In the genomic region with DNA sequence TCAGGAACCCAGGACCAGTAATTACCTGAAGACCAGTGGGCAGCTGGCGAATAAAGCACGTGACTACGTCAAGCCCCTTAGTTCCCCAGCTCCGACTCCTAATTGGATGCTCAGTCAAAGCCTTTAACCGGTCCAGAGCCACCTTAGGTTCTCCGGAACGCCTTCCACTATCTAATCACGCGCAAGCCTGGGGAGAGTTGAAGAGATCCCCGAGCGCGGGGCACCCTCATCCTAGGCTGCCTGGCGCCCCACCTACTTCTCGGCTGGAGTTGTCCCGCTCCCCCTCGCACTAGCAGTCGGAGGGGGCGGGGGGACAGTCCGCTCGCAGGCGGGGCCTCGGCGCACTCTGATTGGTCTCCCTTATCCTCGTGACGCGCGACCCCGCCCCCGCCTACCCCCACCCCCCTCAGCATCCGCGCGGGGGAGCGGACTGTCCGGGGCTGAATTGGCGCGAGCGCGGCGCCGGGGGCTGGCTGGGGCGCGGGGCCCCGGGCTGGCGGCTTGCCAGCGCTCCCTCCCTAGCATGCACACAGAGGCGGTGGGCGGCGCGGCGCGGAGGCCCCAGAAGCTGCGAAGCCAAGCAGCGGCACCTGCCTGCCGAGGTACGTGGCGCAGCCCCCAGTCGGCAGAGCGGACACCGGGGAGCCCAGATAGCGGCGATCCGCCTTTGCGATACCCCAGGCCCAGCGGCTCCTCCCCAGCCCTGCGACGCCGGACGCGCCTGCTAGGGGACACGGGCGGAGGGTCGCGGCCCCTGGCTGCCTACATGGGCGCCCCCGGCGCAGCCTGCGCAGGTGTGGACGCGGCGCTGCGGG, we compare ENCODE assay signal across 8 mouse cellular contexts. TPM values are rescaled to one million over a fixed set of nuclear protein-coding genes. Genes with fewer than 3 reads are reported as not detected.
DNase-seq lines count a peak whose midpoint lies in the region; ATAC-seq and TF ChIP-seq lines count a peak whose summit lies in the region.

A gene (plus strand): TSS at position 412 of the 815 bp plus-strand sequence.

- peak within 1 kb of the TSS; percentile 81 for H3K9ac ChIP-seq in embryonic facial prominence, embryonic 14.5 days (ENCODE audit: low read depth, low read length)
- H3K9ac ChIP-seq in kidney, embryonic 14.5 days (ENCODE audit: low read depth, low read length) = peak within 1 kb of the TSS; percentile 81
- H3K9ac ChIP-seq in limb, embryonic 15.5 days = peak within 1 kb of the TSS; percentile 60
- peak within 1 kb of the TSS; percentile 84 for H3K9ac ChIP-seq in midbrain, postnatal 0 days (replicated peaks; ENCODE audit: low read length, poor library complexity, severe bottlenecking)

- H3K4me3 ChIP-seq in bone marrow, adult 2 months (replicated peaks; ENCODE audit: control insufficient read depth, low read depth, low read length) = peak within 1 kb of the TSS; percentile 65
- H3K4me3 ChIP-seq in embryonic facial prominence, embryonic 14.5 days (ENCODE audit: low read depth, low read length) = peak within 1 kb of the TSS; percentile 81
- peak within 1 kb of the TSS; percentile 64 for H3K4me3 ChIP-seq in kidney, embryonic 14.5 days (ENCODE audit: low read length)
- peak within 1 kb of the TSS; percentile 78 for H3K4me3 ChIP-seq in limb, embryonic 15.5 days
- peak within 1 kb of the TSS; percentile 91 for H3K4me3 ChIP-seq in midbrain, postnatal 0 days (ENCODE audit: low read depth, low read length)

- peak; percentile 85 for DNase-seq in A20 (ENCODE audit: low read depth, low spot score)
- DNase-seq in embryonic facial prominence, embryonic 14.5 days (ENCODE audit: low spot score) = peak; percentile 96
- DNase-seq in heart, adult 9 months (ENCODE audit: low spot score in 2 of 2) = peak; percentile 88 to 90
- DNase-seq in midbrain, postnatal 0 days (ENCODE audit: low spot score) = peak; percentile 91
- peak; percentile 89 to 95 for DNase-seq in spleen, postnatal 10 days (ENCODE audit: low spot score in 2 of 2)

- TF ChIP-seq POLR2A in bone marrow, adult 2 months (IDR thresholded peaks at IDR 0.05; ENCODE audit: borderline replicate concordance, control insufficient read depth, low read depth, low read length) = peak; percentile 60; the same call in 1 of the 2 replicates

- H3K9me3 ChIP-seq in embryonic facial prominence, embryonic 14.5 days (ENCODE audit: control insufficient read depth, low read length) = no peaks in the 10 kb centered on the region
- H3K9me3 ChIP-seq in kidney, embryonic 14.5 days (ENCODE audit: control insufficient read depth, low read length) = no peaks in the 10 kb centered on the region
- no peaks in the 10 kb centered on the region for H3K9me3 ChIP-seq in limb, embryonic 15.5 days
- no peaks in the 10 kb centered on the region for H3K9me3 ChIP-seq in midbrain, postnatal 0 days (ENCODE audit: low read length)

- 0 out of 2 replicates have a peak, but pooled peaks have one; percentile 2 for TF ChIP-seq CTCF in bone marrow, adult 2 months (IDR thresholded peaks at IDR 0.05; ENCODE audit: control insufficient read depth, insufficient read depth, low read length)
- TF ChIP-seq CTCF in midbrain, postnatal 0 days (IDR thresholded peaks at IDR 0.05) = peak; percentile 49

- no peaks in the 10 kb centered on the region for H3K36me3 ChIP-seq in embryonic facial prominence, embryonic 14.5 days (ENCODE audit: control insufficient read depth, insufficient read depth, low read length)
- no peaks in the 10 kb centered on the region for H3K36me3 ChIP-seq in kidney, embryonic 14.5 days (ENCODE audit: control insufficient read depth, insufficient read depth, low read length)
- no peaks in the 10 kb centered on the region for H3K36me3 ChIP-seq in limb, embryonic 15.5 days
- no peaks in the 10 kb centered on the region for H3K36me3 ChIP-seq in midbrain, postnatal 0 days (ENCODE audit: insufficient read depth, low read length)

- peaks cover 1% of the 10 kb centered on the region; the same call in 1 of the 2 replicates for H3K4me1 ChIP-seq in bone marrow, adult 2 months (ENCODE audit: control insufficient read depth, insufficient read depth, low read length)
- H3K4me1 ChIP-seq in embryonic facial prominence, embryonic 14.5 days (ENCODE audit: control insufficient read depth, insufficient read depth, low read length) = peaks cover 16% of the 10 kb centered on the region; the same call in 1 of the 2 replicates
- H3K4me1 ChIP-seq in kidney, embryonic 14.5 days (ENCODE audit: control insufficient read depth, insufficient read depth, low read length) = peaks cover 36% of the 10 kb centered on the region
- peaks cover 27% of the 10 kb centered on the region; the same call in 1 of the 2 replicates for H3K4me1 ChIP-seq in limb, embryonic 15.5 days
- peaks cover 8% of the 10 kb centered on the region; the same call in 1 of the 2 replicates for H3K4me1 ChIP-seq in midbrain, postnatal 0 days (ENCODE audit: insufficient read depth, low read length)

- peak within 1 kb of the TSS; percentile 95 for H3K4me2 ChIP-seq in embryonic facial prominence, embryonic 14.5 days (ENCODE audit: low read depth, low read length)
- peak within 1 kb of the TSS; percentile 85 for H3K4me2 ChIP-seq in kidney, embryonic 14.5 days (replicated peaks; ENCODE audit: low read depth, low read length)
- H3K4me2 ChIP-seq in limb, embryonic 15.5 days = peak within 1 kb of the TSS; percentile 99
- peak within 1 kb of the TSS; percentile 78 for H3K4me2 ChIP-seq in midbrain, postnatal 0 days (ENCODE audit: low read depth, low read length, poor library complexity, severe bottlenecking)

- H3K27me3 ChIP-seq in embryonic facial prominence, embryonic 14.5 days (replicated peaks; ENCODE audit: control insufficient read depth, insufficient read depth, low read length) = no peaks in the 10 kb centered on the region
- H3K27me3 ChIP-seq in kidney, embryonic 14.5 days (ENCODE audit: control insufficient read depth, insufficient read depth, low read length) = no peaks in the 10 kb centered on the region
- no peaks in the 10 kb centered on the region for H3K27me3 ChIP-seq in limb, embryonic 15.5 days
- H3K27me3 ChIP-seq in midbrain, postnatal 0 days (ENCODE audit: insufficient read depth, low read length) = no peaks in the 10 kb centered on the region

- ATAC-seq in embryonic facial prominence, embryonic 14.5 days (ENCODE audit: low read depth) = peak; percentile 96
- peak; percentile 97 for ATAC-seq in kidney, embryonic 14.5 days (ENCODE audit: low FRiP score, low TSS enrichment)
- peak; percentile 97 for ATAC-seq in limb, embryonic 15.5 days (ENCODE audit: insufficient number of reproducible peaks, low FRiP score, low TSS enrichment, low read depth)
- ATAC-seq in midbrain, postnatal 0 days (ENCODE audit: low FRiP score) = peak; percentile 97

- WGBS in bone marrow, adult 2 months = under 1% methylated on average over 78 of the region's 81 CpGs
- 0% methylated on average over 25 of the region's 81 CpGs for WGBS in embryonic facial prominence, embryonic 14.5 days
- 1% methylated on average over 79 of the region's 81 CpGs for WGBS in kidney, embryonic 14.5 days
- under 1% methylated on average over 72 of the region's 81 CpGs for WGBS in limb, embryonic 15.5 days
- under 1% methylated on average over 61 of the region's 81 CpGs for WGBS in midbrain, postnatal 0 days

- H3K27ac ChIP-seq in bone marrow, adult 2 months (ENCODE audit: control insufficient read depth, insufficient read depth, low read depth, low read length, poor library complexity) = peak within 1 kb of the TSS; percentile 90
- peak within 1 kb of the TSS; percentile 67 for H3K27ac ChIP-seq in embryonic facial prominence, embryonic 14.5 days (replicated peaks; ENCODE audit: low read depth, low read length)
- H3K27ac ChIP-seq in kidney, embryonic 14.5 days (ENCODE audit: low read depth, low read length) = peak within 1 kb of the TSS; percentile 71
- peak within 1 kb of the TSS; percentile 84 for H3K27ac ChIP-seq in limb, embryonic 15.5 days
- peak within 1 kb of the TSS; percentile 73 for H3K27ac ChIP-seq in midbrain, postnatal 0 days (ENCODE audit: low read depth, low read length)

RNA-seq across cellular contexts. Expression of the gene that starts here (rescaled TPM):
- polyA plus RNA-seq in bone marrow, adult 2 months (2011; ENCODE audit: insufficient read depth, insufficient read length, low replicate concordance, missing spikeins) = 165 and 203 TPM in 2 replicates
- 31.3 and 33.6 TPM in 2 replicates for polyA plus RNA-seq in embryonic facial prominence, embryonic 14.5 days (2014; fragmentation: Nextera tagmentation; extraction: Ambion mirVana)
- polyA plus RNA-seq in kidney, embryonic 14.5 days (2014; fragmentation: Nextera tagmentation; extraction: Ambion mirVana) = 26.4 and 31.4 TPM in 2 replicates
- polyA plus RNA-seq in limb, embryonic 15.5 days (2015; fragmentation: Nextera tagmentation; extraction: Ambion mirVana) = 31.0 and 36.0 TPM in 2 replicates
- total RNA-seq in midbrain, postnatal 0 days (2014; rRNA removed) = 16.0 and 24.0 TPM in 2 replicates
- 46.4 and 51.9 TPM in 2 replicates for polyA plus RNA-seq in midbrain, postnatal 0 days (2015; fragmentation: Nextera tagmentation; extraction: Ambion mirVana)

Comparison
In these comparisons a context has a peak if more than half of its experiments do, and no peak if none do; other contexts are left out.
1. Peak in every context shown above with its lines: DNase-seq, ATAC-seq, H3K4me3 ChIP-seq and H3K27ac ChIP-seq.